Mouse (Mus musculus): ENCODE measurements around the gene Olfm1. TPM values are rescaled to one million over a fixed set of nuclear protein-coding genes. Genes with fewer than 3 reads are reported as not detected.

Olfm1 gene
- polyA plus RNA-seq, 1 experiment from 2014 or later = 328 TPM

DNA sequence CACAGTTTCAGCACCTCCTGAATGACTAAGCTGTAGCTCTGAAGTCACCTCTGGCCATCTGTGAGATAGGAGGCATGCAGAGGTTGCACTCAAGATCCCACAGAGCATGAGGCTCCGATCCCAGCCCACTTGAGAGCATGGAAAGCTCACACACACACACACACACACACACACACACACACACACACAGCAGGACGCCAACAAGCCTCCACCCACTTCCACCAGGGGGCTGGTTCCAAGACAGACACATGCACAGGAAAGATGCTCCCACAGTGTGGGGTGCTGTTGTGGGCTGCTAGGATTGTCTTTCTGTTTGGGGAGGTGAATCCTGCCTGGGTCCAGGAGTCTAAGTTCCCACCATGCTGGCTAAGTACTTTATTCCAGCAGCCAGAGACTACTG lies 29.0 kb downstream of the Olfm1 start:
- H3K27me3 ChIP-seq (replicated peaks; ENCODE audit: control insufficient read depth, insufficient read depth, low read length) = no peaks in the 10 kb centered on the region
- no peak overlapping the region for H3K9ac ChIP-seq (ENCODE audit: low read depth, low read length)
- H3K36me3 ChIP-seq (ENCODE audit: control insufficient read depth, insufficient read depth, low read length) = peaks cover 10% of the 10 kb centered on the region
- H3K9me3 ChIP-seq (ENCODE audit: control insufficient read depth, low read length) = no peaks in the 10 kb centered on the region
- no peak overlapping the region for H3K4me3 ChIP-seq (ENCODE audit: low read length)
- H3K4me2 ChIP-seq (ENCODE audit: low read length) = no peak overlapping the region
- H3K27ac ChIP-seq (ENCODE audit: low read depth, low read length) = no peak overlapping the region
- H3K4me1 ChIP-seq (ENCODE audit: control insufficient read depth, insufficient read depth, low read depth, low read length) = peaks cover 2% of the 10 kb centered on the region; the same call in 1 of the 2 replicates
- WGBS = 61% methylated on average over 2 of the region's 2 CpGs
- no peak for ATAC-seq

DNA sequence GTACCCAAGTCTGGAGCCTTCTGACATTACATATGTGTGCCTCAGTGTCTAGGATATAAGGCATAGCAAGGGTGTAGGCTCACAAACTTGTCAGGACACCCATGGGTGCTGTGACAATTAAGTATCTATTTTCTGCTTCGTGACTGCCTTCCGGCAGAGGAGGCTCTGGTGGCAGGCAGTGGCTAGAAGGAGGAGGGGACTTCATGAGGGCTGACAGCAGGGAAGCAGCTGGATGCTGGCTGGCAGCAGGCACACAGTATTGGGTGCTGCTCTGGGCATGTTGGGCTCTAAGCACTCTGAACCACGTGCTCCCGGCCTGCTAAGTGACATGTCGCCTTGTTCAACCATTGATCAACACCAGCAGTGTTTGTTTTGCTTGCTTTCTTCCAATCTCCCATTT lies 32.0 kb downstream of the Olfm1 start:
- WGBS = 62% methylated on average over 5 of the region's 5 CpGs
- Histone ChIP-seq H3K4me3 (ENCODE audit: low read length) (no peak overlapping the region), H3K9ac (ENCODE audit: low read depth, low read length) (no peak overlapping the region), H3K4me1 (ENCODE audit: control insufficient read depth, insufficient read depth, low read depth, low read length) (peaks cover 6% of the 10 kb centered on the region), H3K4me2 (ENCODE audit: low read length) (no peak overlapping the region), H3K36me3 (ENCODE audit: control insufficient read depth, insufficient read depth, low read length) (peaks cover 16% of the 10 kb centered on the region), H3K9me3 (ENCODE audit: control insufficient read depth, low read length) (no peaks in the 10 kb centered on the region), H3K27ac (ENCODE audit: low read depth, low read length) (no peak overlapping the region), H3K27me3 (replicated peaks; ENCODE audit: control insufficient read depth, insufficient read depth, low read length) (no peaks in the 10 kb centered on the region)
- ATAC-seq = peak; percentile 24; the same call in 1 of the 2 replicates

DNA sequence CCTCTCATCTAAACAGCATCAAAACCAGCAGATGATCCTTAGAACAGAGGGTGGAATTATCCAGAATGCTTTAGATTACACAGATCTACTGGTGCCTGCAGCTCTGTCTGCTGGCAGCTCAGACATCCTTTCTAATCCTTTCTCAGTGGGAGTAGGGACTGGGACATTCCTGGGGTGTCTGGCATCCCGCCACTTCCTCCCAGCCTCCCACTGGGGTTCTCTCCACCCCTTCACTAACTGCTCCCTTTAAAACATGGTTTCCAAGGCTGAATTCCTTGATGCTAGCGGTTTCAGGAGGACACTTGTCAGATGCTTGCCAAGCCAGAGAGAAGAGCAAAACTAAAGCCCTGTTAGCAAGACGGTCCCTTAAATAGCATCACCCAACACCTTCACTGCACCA lies 33.1 kb downstream of the Olfm1 start:
- Histone ChIP-seq H3K4me2 (ENCODE audit: low read length) (no peak overlapping the region), H3K27ac (ENCODE audit: low read depth, low read length) (no peak overlapping the region), H3K9me3 (ENCODE audit: control insufficient read depth, low read length) (no peaks in the 10 kb centered on the region), H3K4me3 (ENCODE audit: low read length) (no peak overlapping the region), H3K27me3 (replicated peaks; ENCODE audit: control insufficient read depth, insufficient read depth, low read length) (no peaks in the 10 kb centered on the region), H3K4me1 (ENCODE audit: control insufficient read depth, insufficient read depth, low read depth, low read length) (peaks cover 6% of the 10 kb centered on the region), H3K9ac (ENCODE audit: low read depth, low read length) (no peak overlapping the region), H3K36me3 (ENCODE audit: control insufficient read depth, insufficient read depth, low read length) (peaks cover 25% of the 10 kb centered on the region)
- WGBS = 55% methylated on average over 3 of the region's 3 CpGs
- no peak for ATAC-seq

DNA sequence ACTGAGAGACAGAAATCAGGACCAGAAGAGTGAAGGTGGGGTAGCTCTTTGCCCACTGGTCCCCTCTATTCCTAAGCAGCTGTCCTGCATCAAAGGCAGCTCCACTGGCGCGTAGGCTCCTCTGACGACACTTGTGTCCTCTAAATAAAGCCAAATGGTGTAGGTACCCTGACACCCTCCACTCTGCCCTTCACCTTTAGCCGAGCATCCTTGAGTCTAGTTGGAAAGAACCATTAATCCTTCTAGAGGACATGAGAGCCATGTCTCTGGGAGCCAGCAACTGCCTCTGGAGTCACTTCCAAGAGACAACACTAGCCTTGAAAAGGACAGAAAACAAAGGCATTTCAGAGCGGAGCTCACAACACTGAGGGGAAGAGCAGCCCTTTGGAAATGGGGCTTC lies 34.2 kb downstream of the Olfm1 start:
- no peak for ATAC-seq

DNA sequence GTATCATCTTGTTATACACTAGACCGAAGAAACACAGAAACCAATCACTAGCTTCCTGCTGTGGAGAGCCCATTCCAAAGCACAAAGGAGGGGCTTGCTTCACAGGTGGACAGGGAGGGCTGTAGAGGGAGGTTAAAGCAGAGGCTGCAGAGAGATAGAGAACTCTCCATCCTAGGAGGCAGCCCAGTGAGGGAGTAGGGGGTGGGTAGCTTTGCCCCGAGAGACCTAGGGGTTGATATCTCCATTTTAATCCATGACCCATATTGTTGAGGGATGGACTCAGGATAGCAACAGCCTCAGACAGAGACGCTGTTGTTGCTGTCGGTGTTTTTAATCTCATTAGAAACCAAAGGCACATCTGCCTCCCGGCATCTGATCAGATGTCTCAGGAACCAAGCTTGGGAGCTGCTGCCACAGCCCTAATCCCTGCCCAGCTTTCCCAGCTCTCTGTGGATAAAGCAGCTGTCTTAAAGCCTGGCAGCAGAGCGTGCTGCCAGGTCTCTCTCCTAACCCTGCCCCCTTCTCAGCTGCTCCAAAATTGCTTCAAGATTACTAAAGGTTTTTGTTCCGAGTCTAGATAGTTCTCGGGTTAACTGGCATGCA lies 34.9 kb downstream of the Olfm1 start:
- no peaks in the 10 kb centered on the region for H3K27me3 ChIP-seq (replicated peaks; ENCODE audit: control insufficient read depth, insufficient read depth, low read length)
- no peak overlapping the region for H3K4me3 ChIP-seq (ENCODE audit: low read length)
- H3K27ac ChIP-seq (ENCODE audit: low read depth, low read length) = no peak overlapping the region; the same call in 1 of the 2 replicates
- H3K36me3 ChIP-seq (ENCODE audit: control insufficient read depth, insufficient read depth, low read length) = peaks cover 27% of the 10 kb centered on the region
- no peak overlapping the region for H3K9ac ChIP-seq (ENCODE audit: low read depth, low read length)
- peaks cover 6% of the 10 kb centered on the region for H3K4me1 ChIP-seq (ENCODE audit: control insufficient read depth, insufficient read depth, low read depth, low read length)
- WGBS = 28% methylated on average over 8 of the region's 8 CpGs
- no peak overlapping the region for H3K4me2 ChIP-seq (ENCODE audit: low read length)
- no peaks in the 10 kb centered on the region for H3K9me3 ChIP-seq (ENCODE audit: control insufficient read depth, low read length)
- ATAC-seq = no peak

More for the DNA sequence above, 34.2 kb downstream of the Olfm1 start:
- H3K4me2 ChIP-seq (ENCODE audit: low read length) = no peak overlapping the region
- H3K36me3 ChIP-seq (ENCODE audit: control insufficient read depth, insufficient read depth, low read length) = peaks cover 27% of the 10 kb centered on the region
- no peak overlapping the region for H3K27ac ChIP-seq (ENCODE audit: low read depth, low read length)
- no peaks in the 10 kb centered on the region for H3K27me3 ChIP-seq (replicated peaks; ENCODE audit: control insufficient read depth, insufficient read depth, low read length)
- H3K9me3 ChIP-seq (ENCODE audit: control insufficient read depth, low read length) = no peaks in the 10 kb centered on the region
- H3K4me1 ChIP-seq (ENCODE audit: control insufficient read depth, insufficient read depth, low read depth, low read length) = peaks cover 6% of the 10 kb centered on the region
- H3K9ac ChIP-seq (ENCODE audit: low read depth, low read length) = no peak overlapping the region
- no peak overlapping the region for H3K4me3 ChIP-seq (ENCODE audit: low read length)
- 76% methylated on average over 5 of the region's 5 CpGs for WGBS

DNA sequence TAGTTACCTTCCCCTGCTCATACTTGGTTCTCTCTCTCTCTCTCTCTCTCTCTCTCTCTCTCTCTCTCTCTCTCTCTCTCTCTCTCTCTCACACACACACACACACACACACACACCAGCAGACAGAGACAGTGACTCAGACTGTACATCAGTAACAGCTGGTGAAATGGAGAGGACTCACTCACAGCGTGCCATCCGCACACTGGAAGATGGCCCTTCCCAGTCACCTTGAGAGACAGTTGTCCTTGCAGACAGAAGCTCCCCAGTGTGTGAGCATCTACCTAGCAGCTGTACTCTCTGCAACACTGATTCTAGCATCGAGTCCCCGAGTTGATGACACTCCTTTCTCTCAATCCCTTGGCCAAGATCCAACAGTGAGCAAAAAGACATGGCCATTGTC lies 35.6 kb downstream of the Olfm1 start:
- Histone ChIP-seq H3K27me3 (replicated peaks; ENCODE audit: control insufficient read depth, insufficient read depth, low read length) (no peaks in the 10 kb centered on the region), H3K4me2 (ENCODE audit: low read length) (no peak overlapping the region), H3K4me3 (ENCODE audit: low read length) (no peak overlapping the region), H3K9ac (ENCODE audit: low read depth, low read length) (no peak overlapping the region), H3K9me3 (ENCODE audit: control insufficient read depth, low read length) (no peaks in the 10 kb centered on the region), H3K36me3 (ENCODE audit: control insufficient read depth, insufficient read depth, low read length) (peaks cover 27% of the 10 kb centered on the region), H3K27ac (ENCODE audit: low read depth, low read length) (no peak overlapping the region), H3K4me1 (ENCODE audit: control insufficient read depth, insufficient read depth, low read depth, low read length) (peaks cover 6% of the 10 kb centered on the region)
- ATAC-seq = 0 out of 2 replicates have a peak, but pooled peaks have one; percentile 15
- WGBS = 72% methylated on average over 4 of the region's 4 CpGs

DNA sequence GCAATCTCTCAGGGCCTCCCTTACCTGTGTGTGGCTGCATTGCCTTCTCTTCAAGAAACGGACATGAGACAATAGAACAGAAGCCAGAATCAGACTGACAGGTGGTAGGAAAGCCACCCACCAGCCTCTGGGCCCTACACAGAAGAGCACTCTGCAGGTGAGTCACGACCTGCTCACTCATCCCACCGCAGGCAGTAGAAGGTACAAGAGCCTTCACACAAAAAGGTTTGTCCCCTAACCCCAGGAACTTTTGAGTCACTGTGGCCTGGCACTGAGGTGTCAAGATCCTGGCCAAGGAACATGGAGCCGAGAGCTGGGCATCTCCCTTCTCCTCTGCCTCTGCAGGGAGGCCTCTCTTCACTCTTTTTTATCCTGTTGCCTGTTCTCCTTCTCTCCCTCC lies 42.3 kb downstream of the Olfm1 start:
- H3K27ac ChIP-seq (ENCODE audit: low read depth, low read length) = no peak overlapping the region
- H3K4me2 ChIP-seq (ENCODE audit: low read length) = no peak overlapping the region
- H3K4me3 ChIP-seq (ENCODE audit: low read length) = no peak overlapping the region
- no peaks in the 10 kb centered on the region for H3K27me3 ChIP-seq (replicated peaks; ENCODE audit: control insufficient read depth, insufficient read depth, low read length)
- 0 out of 2 replicates have a peak, but pooled peaks cover 2% of the 10 kb centered on the region for H3K9me3 ChIP-seq (ENCODE audit: control insufficient read depth, low read length)
- H3K36me3 ChIP-seq (ENCODE audit: control insufficient read depth, insufficient read depth, low read length) = peaks cover 7% of the 10 kb centered on the region
- H3K4me1 ChIP-seq (ENCODE audit: control insufficient read depth, insufficient read depth, low read depth, low read length) = no peaks in the 10 kb centered on the region
- WGBS = 70% methylated on average over 4 of the region's 4 CpGs
- no peak for ATAC-seq
- H3K9ac ChIP-seq (ENCODE audit: low read depth, low read length) = no peak overlapping the region

DNA sequence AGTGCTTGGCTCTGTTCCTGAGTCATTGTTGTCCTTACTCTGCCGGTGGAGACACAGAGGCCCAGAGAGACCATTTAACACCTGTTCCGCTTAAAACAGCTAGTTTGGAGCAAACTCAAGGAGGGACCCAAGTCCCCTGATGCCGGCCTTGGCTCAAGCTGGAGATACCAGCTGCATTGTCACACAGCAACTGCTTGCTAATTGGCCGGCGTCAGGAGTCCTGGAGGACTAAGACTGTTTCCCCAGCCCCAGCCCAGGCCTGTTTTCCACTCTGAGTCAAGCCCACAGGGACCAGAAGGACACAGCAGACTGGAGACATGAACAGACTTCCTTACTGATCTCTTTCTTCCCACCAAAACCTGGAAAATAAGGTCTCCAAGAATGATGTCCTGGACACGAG lies 43.7 kb downstream of the Olfm1 start:
- 68% methylated on average over 6 of the region's 6 CpGs for WGBS

DNA sequence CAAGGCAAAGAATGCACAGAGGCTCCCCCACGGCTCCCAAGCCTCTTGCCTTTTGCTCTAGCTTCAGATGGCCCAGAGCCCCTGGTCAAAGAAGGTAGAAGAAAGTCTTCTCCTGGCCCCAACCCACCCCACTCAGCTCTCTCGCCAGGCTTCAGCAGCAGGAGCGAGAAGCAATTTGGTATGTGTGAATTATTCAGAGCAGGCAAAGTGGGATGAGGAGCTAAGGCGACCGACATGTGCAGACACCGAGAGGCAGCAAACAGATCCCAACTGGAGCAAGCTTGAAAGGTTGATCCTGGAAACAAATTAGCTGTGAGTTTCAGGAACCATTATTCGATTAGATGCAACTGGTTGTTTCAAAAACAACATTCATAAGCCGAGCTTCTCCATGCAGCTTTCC lies 46.8 kb downstream of the Olfm1 start:
- no peaks in the 10 kb centered on the region for H3K27me3 ChIP-seq (replicated peaks; ENCODE audit: control insufficient read depth, insufficient read depth, low read length)
- no peak overlapping the region for H3K27ac ChIP-seq (ENCODE audit: low read depth, low read length)
- H3K4me3 ChIP-seq (ENCODE audit: low read length) = no peak overlapping the region
- no peak overlapping the region for H3K9ac ChIP-seq (ENCODE audit: low read depth, low read length)
- WGBS = 81% methylated on average over 8 of the region's 8 CpGs
- no peak overlapping the region for H3K4me2 ChIP-seq (ENCODE audit: low read length)
- ATAC-seq = no peak
- H3K9me3 ChIP-seq (ENCODE audit: control insufficient read depth, low read length) = 0 out of 2 replicates have a peak, but pooled peaks cover 2% of the 10 kb centered on the region
- peaks cover 5% of the 10 kb centered on the region; the same call in 1 of the 2 replicates for H3K4me1 ChIP-seq (ENCODE audit: control insufficient read depth, insufficient read depth, low read depth, low read length)
- H3K36me3 ChIP-seq (ENCODE audit: control insufficient read depth, insufficient read depth, low read length) = no peaks in the 10 kb centered on the region

More for the DNA sequence above, 43.7 kb downstream of the Olfm1 start:
- Histone ChIP-seq H3K9me3 (ENCODE audit: control insufficient read depth, low read length) (0 out of 2 replicates have a peak, but pooled peaks cover 2% of the 10 kb centered on the region), H3K4me2 (ENCODE audit: low read length) (no peak overlapping the region), H3K36me3 (ENCODE audit: control insufficient read depth, insufficient read depth, low read length) (no peaks in the 10 kb centered on the region), H3K27me3 (replicated peaks; ENCODE audit: control insufficient read depth, insufficient read depth, low read length) (no peaks in the 10 kb centered on the region), H3K4me3 (ENCODE audit: low read length) (no peak overlapping the region), H3K27ac (ENCODE audit: low read depth, low read length) (no peak overlapping the region), H3K4me1 (ENCODE audit: control insufficient read depth, insufficient read depth, low read depth, low read length) (no peaks in the 10 kb centered on the region), H3K9ac (ENCODE audit: low read depth, low read length) (no peak overlapping the region)
- no peak for ATAC-seq
